Mouse (Mus musculus) intestine, postnatal 0 days (tissue): ENCODE results near the gene Bcl6. TPM values are rescaled to one million over a fixed set of nuclear protein-coding genes. Genes with fewer than 3 reads are reported as not detected.

Experiments
- ATAC-seq: fragments of 200-750 bp; cut with Nextera tagmentation; 2 replicates; pipeline ENCODE4 v1.8.0; 2017; ENCODE audit warnings: mild to moderate bottlenecking, moderate TSS enrichment, moderate library complexity
- H3K27ac ChIP-seq: fragments of 300-500 bp; sonication (generic); 2 replicates; pipeline ENCODE4 v1.5.1; 2014; ENCODE audit warnings: mild to moderate bottlenecking, low read depth, low read length, moderate library complexity
- H3K27me3 ChIP-seq: fragments of 300-500 bp; sonication (generic); replicated peaks from 2 replicates; pipeline ENCODE4 v1.6.1; 2014; ENCODE audit warnings: low read length, mixed read lengths; ENCODE audit not compliant: control insufficient read depth, insufficient read depth
- H3K36me3 ChIP-seq: fragments of 300-500 bp; sonication (generic); 2 replicates; pipeline ENCODE4 v1.6.1; 2014; ENCODE audit warnings: mild to moderate bottlenecking, moderate library complexity; ENCODE audit not compliant: control insufficient read depth, insufficient read depth
- H3K4me1 ChIP-seq: fragments of 300-500 bp; sonication (generic); replicated peaks from 2 replicates; pipeline ENCODE4 v1.6.1; 2014; ENCODE audit warnings: antibody characterized with exemption, low read length, mixed read lengths; ENCODE audit not compliant: control insufficient read depth, insufficient read depth
- H3K4me2 ChIP-seq: fragments of 300-500 bp; sonication (generic); replicated peaks from 2 replicates; pipeline ENCODE4 v1.6.1; 2014; ENCODE audit warnings: low read depth, mild to moderate bottlenecking, moderate library complexity
- H3K4me3 ChIP-seq: fragments of 300-500 bp; sonication (generic); 2 replicates; pipeline ENCODE4 v1.5.1; 2014; ENCODE audit warnings: low read depth, low read length
- H3K9ac ChIP-seq: fragments of 300-500 bp; sonication (generic); 2 replicates; pipeline ENCODE4 v1.6.1; 2014; ENCODE audit warnings: mild to moderate bottlenecking, low read depth, low read length
- H3K9me3 ChIP-seq: fragments of 300-500 bp; sonication (generic); 2 replicates; pipeline ENCODE4 v1.6.1; 2016; ENCODE audit warnings: mixed run types; ENCODE audit not compliant: control insufficient read depth
- CTCF ChIP-seq: sonication (generic); IDR thresholded peaks from 2 replicates; pipeline ENCODE4 v1.5.1; 2016; ENCODE audit warnings: low read depth, mild to moderate bottlenecking, control low read depth, antibody characterized with exemption, moderate library complexity
- WGBS: fragments of 180-500 bp; shearing (Covaris S2); extraction: QIAGEN DNeasy Blood & Tissue Kit; methylation state at CpG from one replicate; pipeline ENCODE4 v1.1.7; 2014; 5-methylcytosine and 5-hydroxymethylcytosine counted together
- polyA plus RNA-seq: library from polyadenylated mRNA; unstranded; fragments of >200 nt; fragmentation: Nextera tagmentation; extraction: Ambion mirVana; gene quantifications from 2 replicates; pipeline ENCODE4 v1.2.1, GENCODE M21; 2015

Bcl6 gene
- polyA plus RNA-seq, 1 experiment from 2014 or later, result 2.1 TPM

DNA sequence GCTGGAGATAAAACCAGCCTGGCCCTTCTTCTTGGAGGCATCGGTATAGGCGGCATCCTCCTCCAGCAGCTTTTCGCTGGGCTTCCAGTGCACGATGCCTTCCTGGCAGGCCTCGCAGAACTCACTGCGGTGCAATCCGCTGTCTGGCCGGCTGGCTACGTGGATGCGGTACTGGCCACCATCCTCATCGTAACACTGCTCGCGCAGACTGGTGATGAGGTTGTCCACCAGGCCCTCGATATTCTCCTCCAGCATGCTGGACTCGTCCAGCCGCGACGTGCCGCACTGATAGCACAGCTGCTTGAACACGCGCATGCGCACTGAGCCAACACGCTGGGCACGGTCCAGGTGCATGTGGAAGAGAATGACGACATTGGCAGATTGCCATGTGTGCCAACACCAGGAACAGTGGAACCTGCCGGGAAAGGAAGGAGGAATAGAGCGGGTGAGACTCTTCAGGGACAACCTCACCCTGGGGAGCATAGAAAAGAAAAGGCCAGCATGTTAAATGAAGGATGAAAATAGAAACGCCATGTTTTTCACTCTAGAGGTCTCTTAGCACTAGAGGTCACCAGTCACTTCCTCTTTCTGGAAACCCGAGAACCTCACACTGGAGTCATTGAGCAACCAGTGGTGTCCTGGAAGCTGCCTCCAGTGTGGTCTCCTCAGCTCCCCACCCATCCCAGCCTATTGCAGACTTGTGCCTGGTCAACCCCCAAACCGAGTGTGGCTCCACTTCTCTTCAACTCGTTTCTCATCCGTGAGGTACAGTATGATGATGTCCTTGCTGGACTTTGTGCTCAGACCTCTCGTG is 61.1 kb downstream of the Bcl6 start:
- Histone ChIP-seq H3K27me3 (no peaks in the 10 kb centered on the region), H3K4me3 (no peak overlapping the region), H3K4me1 (no peaks in the 10 kb centered on the region), H3K9ac (no peak overlapping the region), H3K27ac (no peak overlapping the region), H3K36me3 (no peaks in the 10 kb centered on the region), H3K4me2 (no peak overlapping the region), H3K9me3 (no peaks in the 10 kb centered on the region)
- no peak for TF ChIP-seq CTCF
- 88% methylated on average over 33 of the region's 33 CpGs for WGBS
- ATAC-seq, result no peak

GRCm38 (mm10) chr16:23922906-23923305 is 65.7 kb downstream of the Bcl6 start:
- TF ChIP-seq CTCF, result no peak
- 82% methylated on average over 1 of the region's 1 CpGs for WGBS
- Histone ChIP-seq H3K9me3 (no peaks in the 10 kb centered on the region), H3K4me3 (no peak overlapping the region), H3K27ac (no peak overlapping the region), H3K9ac (no peak overlapping the region), H3K36me3 (no peaks in the 10 kb centered on the region), H3K4me2 (no peak overlapping the region), H3K4me1 (no peaks in the 10 kb centered on the region), H3K27me3 (no peaks in the 10 kb centered on the region)
- no peak for ATAC-seq

GRCm38 (mm10) chr16:23921697-23922096 is 67.0 kb downstream of the Bcl6 start:
- H3K4me2 ChIP-seq, result no peak overlapping the region
- H3K27ac ChIP-seq, result no peak overlapping the region
- no peaks in the 10 kb centered on the region for H3K36me3 ChIP-seq
- no peaks in the 10 kb centered on the region for H3K9me3 ChIP-seq
- H3K9ac ChIP-seq, result no peak overlapping the region
- H3K27me3 ChIP-seq, result no peaks in the 10 kb centered on the region
- no peak overlapping the region for H3K4me3 ChIP-seq
- TF ChIP-seq CTCF, result no peak
- WGBS, result 72% methylated on average over 5 of the region's 5 CpGs
- no peaks in the 10 kb centered on the region for H3K4me1 ChIP-seq
- ATAC-seq, result no peak

DNA sequence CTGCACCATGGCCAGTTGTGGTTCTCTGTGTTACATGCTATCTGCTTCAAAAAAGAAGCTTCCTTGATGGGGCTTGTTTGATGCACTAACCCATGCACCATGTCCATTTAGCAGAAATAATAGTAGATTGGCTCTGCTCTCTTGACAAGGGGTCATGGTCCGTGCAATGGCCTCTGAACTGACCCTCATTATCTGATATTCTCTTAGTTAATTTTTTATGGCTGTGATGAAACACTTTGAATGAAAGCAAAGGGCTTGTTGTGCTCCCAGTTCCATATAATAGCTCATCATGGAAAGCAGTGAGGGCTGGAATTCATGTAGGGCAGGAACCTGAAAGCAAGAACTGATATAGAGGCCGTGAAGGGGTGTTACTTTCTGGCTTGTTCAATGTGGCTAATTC is 69.2 kb downstream of the Bcl6 start:
- TF ChIP-seq CTCF, result no peak
- no peak overlapping the region for H3K4me2 ChIP-seq
- H3K9ac ChIP-seq, result no peak overlapping the region
- ATAC-seq, result no peak
- no peak overlapping the region for H3K27ac ChIP-seq
- H3K27me3 ChIP-seq, result no peaks in the 10 kb centered on the region
- 41% methylated on average over 2 of the region's 2 CpGs for WGBS
- no peaks in the 10 kb centered on the region for H3K9me3 ChIP-seq
- H3K4me1 ChIP-seq, result no peaks in the 10 kb centered on the region
- no peak overlapping the region for H3K4me3 ChIP-seq
- no peaks in the 10 kb centered on the region for H3K36me3 ChIP-seq

Other genes with a start within 250 kb of the Bcl6 start
- 71.7 and 74.5 TPM in 2 replicates for gene Sst, start 97.9 kb downstream of the Bcl6 start, polyA plus RNA-seq
- not detected in 2 replicates for gene Rtp2, start 56.5 kb downstream of the Bcl6 start, polyA plus RNA-seq
- not detected in 2 replicates for gene Gm37419, start 370 bp downstream of the Bcl6 start, polyA plus RNA-seq